Mouse (Mus musculus) megakaryocyte, adult 5-6 weeks (primary cell): Measurements from ENCODE around the gene Trappc2. TPM values are rescaled to one million over a fixed set of nuclear protein-coding genes. Genes with fewer than 3 reads are reported as not detected.

Source experiments
- ATAC-seq: 2 replicates; pipeline ENCODE4 v1.8.0; 2016; ENCODE audit warnings: mild to moderate bottlenecking, inconsistent platforms; ENCODE audit not compliant: poor library complexity, severe bottlenecking
- total RNA-seq, 2 experiments: library from RNA; stranded (forward) in 1 of 2; stranded (reverse) in 1 of 2; fragments of 153-499, 151-499 nt in 1 of 2; fragments of 221-1000, 200-1000 nt in 1 of 2; gene quantifications; 2 replicates each; pipeline versions ENCODE4 v1.2.3 to v1.2.4; 2015 to 2017

The Trappc2 gene
- total RNA-seq (2015): 23.0 and 26.8 TPM in 2 replicates
- 13.4 and 18.7 TPM in 2 replicates for total RNA-seq (2017)

DNA sequence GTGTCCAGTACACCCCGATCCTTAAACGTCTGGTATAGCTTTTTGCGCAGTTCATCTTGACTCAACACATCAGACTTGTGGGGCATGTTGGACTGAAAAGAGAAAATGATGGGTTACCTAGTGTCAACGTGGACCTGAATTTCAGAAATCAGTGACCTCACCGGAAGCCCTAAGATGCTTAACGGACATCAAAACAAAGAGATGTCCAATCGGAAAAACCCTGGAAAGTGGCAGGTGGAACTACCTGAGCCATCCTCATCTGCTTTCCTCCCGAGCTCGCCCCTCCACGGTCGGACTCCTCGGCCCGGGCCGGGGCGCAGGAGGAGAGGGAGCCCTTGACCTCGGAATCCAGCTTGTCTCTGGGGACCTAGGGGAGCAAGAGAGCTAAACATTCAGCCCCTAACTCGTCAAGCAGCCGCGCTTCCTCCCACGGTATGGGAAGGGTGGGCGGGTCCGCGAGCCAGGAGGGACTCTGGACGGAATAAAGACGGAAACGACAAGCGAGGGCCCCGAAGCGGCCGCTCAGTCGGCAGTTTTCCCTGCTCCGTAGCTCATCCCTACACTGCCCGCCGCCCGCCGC lies at the start of gene Trappc2:
Gene Trappc2 (plus strand): TSS at position 539 of the 580 bp plus-strand sequence.
- ATAC-seq: peak; percentile 20

DNA sequence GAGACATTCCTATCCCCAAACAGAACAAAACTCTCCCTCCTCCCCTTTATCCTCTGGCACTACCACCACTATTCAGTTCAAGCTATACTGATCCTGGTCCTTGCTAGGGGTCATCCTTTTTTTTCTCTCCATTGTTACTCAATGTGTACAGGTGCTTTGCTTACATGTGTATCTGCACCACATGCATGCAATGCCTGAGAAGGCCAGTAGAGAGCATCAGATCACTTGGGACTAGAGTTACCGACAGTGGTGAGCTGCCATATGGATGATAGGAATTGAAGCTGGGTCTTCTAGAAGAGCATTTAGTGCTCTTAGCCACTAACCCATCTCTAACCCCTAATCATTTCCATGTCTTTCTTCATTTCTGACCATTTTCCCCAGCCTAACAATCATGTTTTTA lies 46.6 kb upstream of the Trappc2 start:
- ATAC-seq: no peak

DNA sequence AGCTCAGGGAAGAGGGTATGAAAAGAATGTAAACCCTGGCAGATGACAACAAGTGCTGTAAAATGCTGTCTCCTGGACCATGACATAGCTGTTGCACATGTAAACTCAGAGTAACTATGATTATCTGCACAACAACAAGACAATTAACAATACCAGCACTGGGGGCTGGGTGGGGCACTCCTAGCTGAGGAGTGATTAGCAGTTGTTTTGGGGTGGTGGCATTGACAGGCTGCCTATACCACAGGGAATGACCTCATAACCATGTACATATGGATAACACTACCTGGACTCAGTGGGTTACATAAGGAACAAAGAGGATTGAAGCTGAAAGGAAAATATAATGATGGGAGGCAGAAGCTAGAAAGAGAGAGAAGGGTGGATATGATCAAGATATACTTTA lies 32.5 kb upstream of the Trappc2 start:
- no peak for ATAC-seq

DNA sequence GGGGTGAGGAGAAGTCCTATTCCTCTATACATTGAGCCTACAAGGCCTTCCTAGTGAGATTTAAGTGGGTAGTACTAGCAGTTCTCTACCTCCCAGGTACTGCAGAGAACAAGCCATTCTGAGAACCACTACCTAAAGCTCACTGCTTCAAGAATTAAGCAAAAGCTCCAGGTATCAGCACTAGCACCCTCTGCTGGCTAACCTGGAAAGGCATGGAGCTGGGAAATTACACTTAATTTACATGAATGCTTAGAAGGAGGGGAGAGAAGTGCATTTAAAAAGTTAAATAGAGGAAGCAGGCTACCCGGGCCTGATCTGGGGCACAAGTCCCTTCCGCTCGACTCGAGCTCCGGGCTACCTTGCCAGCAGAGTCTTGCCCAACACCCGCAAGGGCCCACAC lies 24.2 kb upstream of the Trappc2 start:
- peak; percentile 79 for ATAC-seq

DNA sequence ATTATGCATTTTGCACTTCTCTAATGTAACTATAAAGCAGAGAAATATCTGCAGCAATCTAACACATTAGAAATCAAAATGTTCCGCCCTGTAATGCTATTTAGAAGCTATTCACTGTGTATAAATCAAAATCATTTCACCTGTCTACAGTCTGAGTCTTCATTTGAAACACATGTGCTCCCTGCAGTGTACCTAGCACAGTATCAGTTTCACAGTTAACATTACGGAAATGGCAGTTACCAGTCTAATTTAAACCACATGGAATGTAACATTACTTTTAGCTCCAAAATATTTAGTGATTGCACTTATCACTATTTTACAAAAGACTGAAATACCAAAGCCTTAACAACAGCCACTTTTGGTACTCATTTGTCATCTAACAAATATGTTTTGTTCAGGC lies 5.6 kb upstream of the Trappc2 start:
- no peak for ATAC-seq

DNA sequence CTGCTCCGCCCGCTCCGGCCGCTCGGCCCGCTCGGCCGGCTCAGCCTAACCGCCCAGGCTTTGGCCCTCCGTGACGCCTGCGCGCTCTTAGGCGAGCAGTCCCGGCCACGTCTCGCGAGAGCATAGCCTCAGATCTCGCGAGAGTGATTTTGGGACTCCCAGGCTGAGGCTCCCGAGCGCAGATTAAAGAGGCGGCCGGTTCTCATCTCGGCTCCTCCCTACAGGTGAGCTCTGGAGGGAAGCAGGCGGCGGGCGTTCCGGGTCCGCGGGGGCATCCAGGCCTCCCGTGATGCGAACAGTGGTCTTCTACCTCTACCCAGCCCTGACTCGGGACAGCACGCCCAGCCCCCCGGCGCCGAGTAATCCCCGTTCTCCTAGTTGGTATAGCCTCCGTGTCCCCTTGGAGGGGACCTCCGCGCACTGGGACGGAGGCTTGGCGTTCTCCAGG lies 266 bp downstream of the Trappc2 start, which contains the start of gene Ofd1:
Gene Ofd1 (minus strand): TSS at position 89 of the 448 bp plus-strand sequence.
- peak; percentile 97 for ATAC-seq

DNA sequence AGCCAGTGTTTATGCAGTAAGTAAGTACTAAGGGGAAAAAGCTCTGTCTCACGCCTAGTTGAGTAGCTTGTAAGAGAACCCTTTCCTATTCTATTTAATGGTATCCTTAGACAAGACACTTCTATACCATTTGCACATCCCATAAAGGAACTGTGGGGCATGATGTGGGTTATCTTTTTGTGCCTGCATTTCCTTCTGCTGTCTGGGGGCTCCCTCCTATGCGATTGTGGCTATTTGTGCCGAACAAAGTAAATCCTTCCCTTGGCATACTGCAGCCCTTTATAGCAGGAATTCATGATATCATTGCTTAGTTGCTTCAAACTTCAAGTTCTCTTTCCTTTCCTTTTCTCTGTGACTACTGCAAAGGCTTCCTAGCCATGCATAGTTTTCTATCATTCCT lies 4.2 kb downstream of the Trappc2 start:
- no peak for ATAC-seq

DNA sequence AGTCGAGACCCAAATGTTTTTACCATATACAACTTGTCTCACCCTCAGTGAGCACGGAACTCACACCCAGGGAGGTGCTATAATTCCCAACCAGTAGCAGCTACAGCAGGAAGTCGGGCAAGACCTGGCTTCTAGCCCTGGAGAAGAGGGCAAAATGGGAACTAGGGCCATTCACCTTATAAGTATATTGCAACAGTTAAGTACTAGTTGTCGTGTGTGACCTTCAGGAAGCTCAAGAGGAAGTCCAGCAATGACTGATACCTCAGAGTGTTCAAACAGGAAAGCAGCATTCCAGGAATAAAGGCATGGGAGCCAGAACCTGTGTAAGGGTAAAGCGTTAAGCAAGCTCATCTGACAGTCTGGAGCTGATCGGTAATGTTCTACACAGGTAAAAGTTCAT lies 13.2 kb downstream of the Trappc2 start:
- peak; percentile 77 for ATAC-seq

DNA sequence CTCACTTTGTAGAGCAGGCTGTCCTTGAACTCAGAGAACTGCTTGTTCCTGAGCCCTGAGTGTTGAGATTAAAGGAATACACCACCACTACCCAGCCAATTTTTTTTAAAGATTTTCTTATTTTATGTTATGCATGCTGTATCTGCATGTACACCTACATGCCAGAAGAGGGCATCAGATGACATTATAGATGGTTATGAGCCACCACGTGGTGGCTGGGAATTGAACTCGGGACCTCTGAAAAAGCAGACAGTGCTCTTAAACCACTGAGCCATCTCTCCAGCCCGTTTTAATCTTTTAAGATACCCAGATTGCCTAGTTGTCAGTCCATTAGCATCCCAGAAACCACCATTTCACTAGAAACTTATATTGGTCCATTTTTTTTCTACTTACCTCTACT lies 14.0 kb downstream of the Trappc2 start:
- no peak for ATAC-seq

DNA sequence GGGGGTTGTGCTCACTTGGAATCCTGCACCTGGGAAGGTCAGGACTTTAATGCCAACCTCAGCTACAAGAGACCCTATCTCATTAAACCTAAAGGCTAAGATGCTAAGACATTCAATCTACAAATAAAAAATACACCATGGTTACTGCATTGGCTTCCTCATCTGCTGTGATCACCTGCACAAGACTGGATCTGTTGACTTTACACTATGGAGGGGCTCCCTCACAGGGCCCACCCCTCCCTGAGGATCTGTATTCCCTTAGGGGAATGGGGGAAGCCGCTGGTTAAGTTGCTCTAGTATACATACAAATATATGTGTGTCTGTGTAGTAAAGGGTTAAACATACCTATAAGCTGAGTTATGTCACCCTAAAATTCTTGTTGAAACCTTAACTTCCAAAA lies 15.2 kb downstream of the Trappc2 start:
- no peak for ATAC-seq

DNA sequence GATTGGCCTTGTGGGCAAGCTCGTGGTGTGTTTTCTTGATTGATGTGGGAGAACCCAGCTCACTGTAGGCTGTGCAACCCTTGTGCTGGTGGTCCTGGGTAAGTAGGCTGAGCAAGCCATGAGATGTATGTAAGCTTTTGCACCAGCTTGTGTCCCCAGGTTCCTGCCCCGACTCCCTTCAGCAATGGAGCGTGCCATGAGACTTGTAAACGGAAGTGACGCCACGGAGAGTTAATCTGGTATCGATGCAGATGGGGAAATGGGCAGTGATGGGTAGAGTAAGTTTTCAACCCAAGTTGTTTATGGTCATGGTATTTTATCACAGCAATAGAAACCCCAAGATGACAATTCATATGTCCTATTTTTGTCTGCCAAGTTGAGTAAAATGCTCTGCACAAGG lies 27.9 kb downstream of the Trappc2 start:
- no peak for ATAC-seq

DNA sequence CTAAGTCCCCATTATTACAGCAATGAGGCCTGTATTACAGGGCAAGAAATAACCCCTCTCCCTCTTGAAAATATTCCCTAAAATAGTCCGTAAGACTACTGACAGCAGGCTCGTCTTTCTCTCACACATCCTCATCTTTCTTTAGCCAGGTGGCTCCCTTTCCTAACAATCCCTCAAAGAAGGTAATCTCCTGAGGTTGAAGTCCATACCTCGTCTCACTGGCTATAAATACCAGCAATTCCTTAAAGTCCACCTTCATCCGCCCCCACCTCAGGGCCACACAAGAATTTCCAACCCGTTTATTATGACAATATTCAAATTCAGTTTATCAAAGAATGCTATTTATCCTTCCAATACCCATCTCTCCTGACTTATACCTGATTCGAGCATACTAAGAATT lies 32.2 kb downstream of the Trappc2 start:
- no peak for ATAC-seq

DNA sequence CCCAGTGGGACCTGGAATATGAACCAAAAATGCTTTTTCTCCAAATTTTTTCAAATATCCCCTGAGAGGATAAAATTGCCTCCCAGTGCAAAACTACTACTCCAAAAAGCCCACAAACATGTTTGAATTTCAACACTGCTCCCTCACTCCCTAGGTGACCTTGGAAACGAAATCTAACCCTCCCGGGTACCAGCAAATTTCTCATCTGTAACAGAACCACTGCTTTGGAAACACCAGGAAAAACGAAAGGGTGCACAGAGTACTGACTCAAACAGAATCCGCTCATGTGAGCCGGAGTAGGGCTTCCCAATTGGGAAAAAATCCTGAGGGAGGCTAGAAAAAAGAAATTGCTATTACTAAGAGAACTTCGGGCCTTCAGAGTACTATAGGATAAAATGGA lies 37.0 kb downstream of the Trappc2 start:
- no peak for ATAC-seq

DNA sequence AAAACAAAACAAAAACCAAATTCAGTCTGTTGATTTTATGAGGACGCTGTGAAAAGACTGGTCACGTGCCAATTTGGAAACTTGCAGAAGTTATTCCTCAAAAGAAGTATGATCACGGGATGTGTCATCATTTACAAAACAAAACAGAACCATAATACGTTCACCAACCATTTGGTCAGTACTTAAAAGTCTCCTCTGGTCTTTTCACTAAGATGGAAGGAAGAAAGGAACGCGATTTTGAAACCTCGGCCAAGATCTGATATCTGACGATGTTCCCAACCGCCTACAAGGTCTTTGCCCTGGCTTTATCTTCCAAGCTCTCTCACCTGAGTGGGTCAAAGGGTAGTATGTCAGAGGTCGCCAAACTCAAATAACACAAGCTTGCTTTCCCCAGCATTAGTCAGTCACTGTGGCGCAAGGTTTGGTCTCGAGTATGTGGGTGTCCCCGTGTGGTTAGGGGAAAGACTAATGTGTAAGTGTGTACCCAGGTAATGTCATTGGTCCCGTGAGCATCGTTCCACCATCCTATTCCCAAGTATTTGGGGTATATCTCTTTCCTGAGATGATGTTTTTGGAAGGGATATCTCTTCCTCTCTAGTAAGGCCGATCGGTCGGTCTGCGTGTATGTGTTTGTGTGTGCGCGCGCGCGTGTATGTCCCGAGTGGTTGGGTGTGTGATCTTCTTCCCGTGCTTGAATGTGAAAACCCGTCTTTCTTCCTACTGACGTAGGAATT lies 38.4 kb downstream of the Trappc2 start:
- ATAC-seq: peak; percentile 45

DNA sequence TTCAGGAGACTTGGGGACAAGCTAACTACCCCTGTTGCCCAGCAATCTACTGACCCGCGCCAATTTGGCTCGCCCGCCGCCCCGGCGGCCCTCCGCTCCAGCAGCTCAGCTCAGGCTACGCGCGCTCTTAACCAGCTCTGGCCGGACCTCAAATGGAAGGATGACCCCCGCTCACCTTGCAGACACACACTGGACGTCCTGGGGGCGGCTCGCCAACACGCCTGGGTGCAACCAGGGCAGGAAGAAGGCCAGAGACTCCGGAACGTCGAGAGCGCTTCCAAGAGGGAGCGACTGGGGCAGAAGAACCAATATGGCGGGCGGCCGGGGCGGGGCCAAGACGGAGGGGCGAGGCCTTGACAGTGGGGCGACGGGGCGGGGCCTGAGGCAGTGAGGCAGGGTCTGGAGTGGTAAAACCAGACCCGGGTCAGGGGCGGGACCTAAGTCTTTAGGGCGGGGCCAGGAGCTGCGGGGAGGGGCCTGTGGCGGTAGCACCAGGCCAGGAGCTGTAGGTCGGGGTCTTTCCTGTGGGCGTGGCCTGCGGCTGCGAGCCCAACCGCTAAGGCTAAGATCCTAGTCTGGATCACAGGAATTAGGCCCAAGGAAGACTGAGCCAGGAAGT lies 39.1 kb downstream of the Trappc2 start, which contains the start of gene Rab9:
Gene Rab9 (minus strand): TSS at position 503 of the 619 bp plus-strand sequence.
- ATAC-seq: peak; percentile 95

DNA sequence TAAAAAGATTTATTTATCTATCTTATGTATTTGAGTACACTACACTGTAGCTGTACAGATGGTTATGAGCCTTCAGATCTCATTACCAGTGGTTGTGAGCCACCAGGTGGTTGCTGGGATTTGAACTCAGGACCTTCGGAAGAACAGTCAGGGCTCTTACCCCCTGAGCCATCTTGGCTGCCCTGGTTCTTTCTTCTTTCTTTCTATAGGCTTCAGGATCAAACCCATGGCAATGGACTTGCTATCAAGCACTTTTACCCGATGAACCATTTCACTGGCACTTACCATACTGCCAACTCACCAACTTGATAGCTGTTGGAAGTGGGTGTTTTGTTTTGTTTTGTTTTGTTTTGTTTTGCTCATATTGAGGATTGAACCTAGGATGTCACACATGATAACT lies 54.7 kb downstream of the Trappc2 start:
- no peak for ATAC-seq

DNA sequence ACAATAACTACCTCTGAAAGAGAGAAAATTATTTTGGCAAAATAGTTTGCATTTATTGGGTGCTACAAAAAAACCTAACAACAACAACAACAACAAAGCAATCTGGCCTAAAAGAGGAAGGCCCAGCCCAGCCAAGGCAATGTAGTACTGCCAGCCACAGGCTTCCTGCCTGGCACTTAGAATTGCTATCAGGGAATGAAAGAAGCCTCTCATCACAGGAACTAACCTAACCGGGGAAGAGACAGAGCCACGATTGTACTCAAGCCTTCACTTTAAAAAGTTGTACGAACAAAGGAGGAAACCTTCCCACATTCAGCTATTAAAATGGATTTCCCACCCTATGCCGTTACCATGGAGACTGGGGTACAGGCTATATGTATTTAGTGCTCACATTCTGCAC lies 57.4 kb downstream of the Trappc2 start:
- ATAC-seq: peak; percentile 79

DNA sequence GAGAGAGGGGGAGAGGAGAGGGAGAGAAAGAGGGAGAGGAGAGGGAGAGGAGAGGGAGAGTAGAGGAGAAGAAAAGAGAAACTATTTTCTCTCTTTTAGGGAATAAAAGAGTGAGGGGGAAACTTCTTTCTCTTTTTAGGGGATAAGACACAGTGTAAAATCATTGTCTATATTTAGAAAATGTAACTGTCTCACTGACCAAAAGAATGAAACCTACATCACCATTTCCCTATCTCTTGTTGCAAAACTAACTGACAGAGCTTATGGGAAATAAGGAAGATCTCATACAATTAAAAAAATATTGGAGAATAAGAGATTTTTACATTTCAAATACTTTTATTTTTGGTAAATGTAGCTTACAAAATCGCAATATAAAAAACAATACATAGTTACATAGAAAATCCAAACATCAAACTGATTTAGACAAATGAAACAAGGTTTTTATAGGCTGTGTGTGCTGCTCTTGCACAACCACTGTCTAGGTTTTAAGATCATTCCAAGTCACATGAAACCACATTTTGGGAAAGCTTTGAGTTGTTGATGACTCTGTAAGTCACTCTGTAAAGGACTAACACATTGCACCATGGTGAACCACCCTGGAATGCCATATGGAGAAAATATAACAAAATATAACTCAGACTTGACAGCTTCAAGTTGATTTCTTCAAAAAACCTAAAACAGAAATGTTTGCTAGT lies 59.3 kb downstream of the Trappc2 start:
- peak; percentile 55; the same call in 1 of the 2 replicates for ATAC-seq
